Mouse (Mus musculus) liver, embryonic 18 days (tissue): ENCODE results near the gene Mrpl27. TPM values are rescaled to one million over a fixed set of nuclear protein-coding genes. Genes with fewer than 3 reads are reported as not detected.

Experiments
- polyA plus RNA-seq: library from polyadenylated mRNA; depleted of rRNA; stranded (reverse); fragments of >200 nt; gene quantifications from 2 replicates; pipeline ENCODE4 v1.2.3, GENCODE M21; 2012; rRNA removed

Mrpl27 gene
- 56.6 and 60.5 TPM in 2 replicates for polyA plus RNA-seq

DNA sequence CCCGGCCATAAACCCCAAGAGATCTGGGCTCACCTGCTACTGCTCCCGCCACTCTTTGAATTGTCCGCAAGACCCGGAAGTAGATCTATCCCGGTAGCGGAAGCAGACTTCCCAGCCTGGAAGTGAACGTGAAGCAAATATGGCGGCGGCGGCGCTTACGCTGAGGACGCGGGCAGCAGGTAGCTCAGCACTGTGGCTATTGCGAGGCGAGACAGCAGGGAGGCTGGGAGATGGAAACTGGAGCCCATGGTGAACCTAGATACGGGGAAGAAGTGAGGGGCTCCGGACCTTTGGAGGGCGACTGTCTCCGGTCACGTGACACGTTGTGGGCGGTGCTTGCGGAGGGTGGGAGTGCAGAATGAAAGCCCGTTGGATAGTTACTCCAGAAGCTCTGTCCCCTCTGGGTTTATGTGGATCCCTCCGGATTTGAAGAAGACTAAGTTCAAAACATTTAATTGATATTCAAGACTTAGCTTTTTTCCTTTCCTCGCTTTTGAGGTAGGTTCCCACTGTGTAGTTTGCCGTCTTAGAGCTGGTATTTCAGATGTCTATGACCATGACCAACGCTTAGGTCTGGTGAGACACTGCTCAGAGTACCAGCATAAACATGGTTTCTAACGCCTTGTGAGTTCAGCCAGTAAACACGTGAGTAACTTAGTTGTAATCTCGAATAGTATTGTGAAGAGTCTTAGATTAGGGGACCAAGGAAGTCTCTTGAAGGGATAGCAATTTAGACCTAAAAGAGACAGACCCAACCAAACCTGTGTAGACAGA lies at the start of gene Mrpl27, which contains the start of gene Eme1:
Gene Mrpl27 (plus strand): TSS at position 105 of the 774 bp plus-strand sequence.
Gene Eme1 (minus strand): TSS at position 302 of the 774 bp plus-strand sequence.

GRCm38 (mm10) chr11:94629199-94629883 lies 24.2 kb upstream of the Mrpl27 start, which contains the start of gene Lrrc59:
Gene Lrrc59 (plus strand): TSS chr11:94629767.

DNA sequence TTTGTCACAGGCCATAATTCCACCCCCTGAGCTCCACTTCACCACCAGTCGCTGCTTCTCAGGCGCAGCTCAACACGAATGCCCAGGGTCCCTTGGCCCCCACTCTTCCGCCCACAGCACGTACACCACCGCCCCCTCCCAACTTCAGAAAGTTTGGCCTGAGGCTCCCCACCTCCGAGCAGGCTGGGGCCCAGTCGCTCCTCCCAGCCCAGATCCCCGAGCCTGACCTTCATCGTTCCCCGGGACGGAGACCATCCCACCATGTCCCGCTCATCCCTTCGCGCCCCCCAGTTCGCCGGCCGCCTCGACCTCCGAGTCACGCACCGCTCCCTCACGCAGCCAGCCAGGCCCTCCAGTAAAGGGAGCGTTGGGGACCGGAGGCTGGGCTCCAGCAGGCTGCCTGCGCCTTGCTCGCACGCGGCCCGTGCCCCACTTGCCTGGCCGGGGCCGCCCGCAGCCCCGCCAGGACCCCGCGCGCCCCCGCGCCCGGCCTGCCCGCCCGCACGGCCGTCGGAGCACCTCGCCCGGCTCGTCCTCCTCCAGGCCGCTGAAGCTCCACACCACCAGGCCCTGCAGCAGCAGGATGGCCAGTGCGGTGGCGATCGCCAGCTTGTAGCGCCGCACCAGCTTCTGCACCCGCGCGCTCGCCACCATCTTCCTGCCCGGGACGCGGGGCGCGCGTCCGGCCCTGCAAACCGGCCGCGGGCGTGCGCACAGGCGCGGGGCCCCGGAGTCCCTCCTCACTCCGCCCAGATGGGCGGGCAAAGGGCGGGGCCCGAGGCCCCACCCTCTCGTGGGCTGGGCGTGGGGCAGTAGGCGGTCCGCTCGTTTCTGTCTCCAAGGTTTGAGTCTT lies 23.4 kb downstream of the Mrpl27 start, which contains the start of gene Xylt2:
Gene Xylt2 (minus strand): TSS at position 762 of the 853 bp plus-strand sequence.

GRCm38 (mm10) chr11:94704472-94704871 lies 50.9 kb downstream of the Mrpl27 start, which contains the start of gene Gm11541:
Gene Gm11541 (minus strand): TSS chr11:94704499.

Other genes with a start within 250 kb of the Mrpl27 start
- 0.77 and 2.2 TPM in 2 replicates for gene Cacna1g, start 179.6 kb upstream of the Mrpl27 start, polyA plus RNA-seq
- gene Spata20, start 167.6 kb upstream of the Mrpl27 start, polyA plus RNA-seq = not detected in 2 replicates
- gene Epn3, start 153.8 kb upstream of the Mrpl27 start, polyA plus RNA-seq = 0.07 and 0.10 TPM in 2 replicates
- 0.21 and 0.26 TPM in 2 replicates for gene Mycbpap, start 132.0 kb upstream of the Mrpl27 start, polyA plus RNA-seq
- 1.5 and 2.1 TPM in 2 replicates for gene Rsad1, start 104.5 kb upstream of the Mrpl27 start, polyA plus RNA-seq
- 0.01 and 0.02 TPM in 2 replicates for gene Chad, start 88.7 kb upstream of the Mrpl27 start, polyA plus RNA-seq
- gene Acsf2, start 51.9 kb upstream of the Mrpl27 start, polyA plus RNA-seq = 8.3 and 8.5 TPM in 2 replicates
- gene Lrrc59, start 24.0 kb upstream of the Mrpl27 start, polyA plus RNA-seq = 39.4 and 42.3 TPM in 2 replicates
- 6.0 and 6.5 TPM in 2 replicates for gene Eme1, start 197 bp downstream of the Mrpl27 start, polyA plus RNA-seq
- gene Xylt2, start 23.7 kb downstream of the Mrpl27 start, polyA plus RNA-seq = 3.7 and 4.1 TPM in 2 replicates
- not detected in 2 replicates for gene Gm11541, start 50.7 kb downstream of the Mrpl27 start, polyA plus RNA-seq
- gene Cdc34b, start 88.0 kb downstream of the Mrpl27 start, polyA plus RNA-seq = not detected in 2 replicates
- not detected in 2 replicates for gene Tmem92, start 128.9 kb downstream of the Mrpl27 start, polyA plus RNA-seq